Mouse (Mus musculus) MN1 (cell line): ENCODE measurements at regions not wholly inside any gene's neighbourhood (a gene's known extent, or its start where the extent isn't known, plus 50 kb on each side); places are given as distances from the start of the nearest gene placed in this dataset.
A peak's percentile ranks its signal among the peaks of the same experiment; 100 is the strongest.

Experiments used
- DNase-seq: peaks from one replicate; pipeline ENCODE4 v3.0.0-alpha.2; 2016; ENCODE audit warnings: low spot score

- DNase-seq = no peak
Measured at GRCm38 (mm10) chr10:37079535-37079934, 59.2 kb downstream of the Marcks start.

- DNase-seq = peak; percentile 89
Measured at GRCm38 (mm10) chr10:37078439-37078838, 60.3 kb downstream of the Marcks start.

GRCm38 (mm10) chr10:37077741-37078140 lies 61.0 kb downstream of the Marcks start:
- no peak for DNase-seq

GRCm38 (mm10) chr10:37072834-37073233 lies 65.9 kb downstream of the Marcks start:
- DNase-seq = peak; percentile 87

GRCm38 (mm10) chr10:37072061-37072460 lies 66.7 kb downstream of the Marcks start:
- DNase-seq = no peak

GRCm38 (mm10) chr10:37071420-37071819 lies 67.3 kb downstream of the Marcks start:
- no peak for DNase-seq
